Mouse (Mus musculus): ENCODE measurements around the gene Dennd5b. TPM values are rescaled to one million over a fixed set of nuclear protein-coding genes. Genes with fewer than 3 reads are reported as not detected.
A peak's percentile ranks its signal among the peaks of the same experiment; 100 is the strongest.
"Not testable (repeated sequence)": the region's sequence is repeated elsewhere in the genome, so short reads cannot be mapped to it uniquely, and the experiment has no call there.

Dennd5b gene
- polyA plus RNA-seq, 3 experiments from 2014 or later = 0.23 to 0.66 (median 0.57) TPM

DNA sequence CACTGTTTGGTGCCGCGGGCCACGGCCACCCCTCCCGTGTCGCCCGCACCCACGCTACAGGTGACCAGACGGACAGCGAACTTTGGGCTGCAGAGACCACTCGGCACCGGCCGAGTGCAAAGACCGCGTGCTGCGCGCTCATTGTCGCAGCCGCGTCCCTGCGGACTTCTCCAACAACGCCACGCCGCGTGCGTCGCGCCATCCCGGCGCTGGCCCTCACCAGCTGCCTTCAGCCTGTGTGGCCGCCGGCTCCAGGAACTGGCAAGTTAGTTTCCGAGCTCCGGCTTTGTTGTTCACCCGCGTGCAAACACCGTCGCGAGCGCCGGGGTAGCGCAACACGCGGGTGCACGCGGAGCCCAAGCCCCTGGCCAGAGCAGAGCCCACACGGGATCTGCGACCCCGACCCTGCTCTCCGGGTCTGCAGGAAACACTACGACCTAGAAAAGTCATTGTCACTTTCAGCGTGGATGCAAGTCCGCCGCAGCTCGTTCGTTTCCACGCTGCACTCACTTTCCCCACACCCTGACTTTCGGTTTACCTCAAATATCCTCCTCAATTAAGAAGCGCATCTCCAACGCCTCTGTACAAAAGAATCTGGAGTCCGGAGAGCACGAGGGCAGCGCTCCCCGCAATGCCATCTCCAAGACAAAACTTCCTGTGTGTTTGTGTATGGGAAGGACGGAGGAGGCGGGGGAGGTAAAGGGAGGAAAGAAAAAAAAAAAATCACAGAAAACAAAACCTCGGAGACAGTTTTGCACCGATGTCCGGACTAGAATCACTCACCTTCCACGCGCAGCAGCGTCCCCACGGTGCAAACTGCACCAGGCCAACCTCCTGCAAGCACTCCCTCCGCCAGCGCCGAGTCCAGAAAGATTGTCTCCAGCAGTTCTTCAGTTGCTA lies 155.7 kb downstream of the Dennd5b start:
- peak; percentile 34 for ATAC-seq

GRCm38 (mm10) chr6:148944767-148945508 lies 156.5 kb downstream of the Dennd5b start:
- ATAC-seq = peak; percentile 60

DNA sequence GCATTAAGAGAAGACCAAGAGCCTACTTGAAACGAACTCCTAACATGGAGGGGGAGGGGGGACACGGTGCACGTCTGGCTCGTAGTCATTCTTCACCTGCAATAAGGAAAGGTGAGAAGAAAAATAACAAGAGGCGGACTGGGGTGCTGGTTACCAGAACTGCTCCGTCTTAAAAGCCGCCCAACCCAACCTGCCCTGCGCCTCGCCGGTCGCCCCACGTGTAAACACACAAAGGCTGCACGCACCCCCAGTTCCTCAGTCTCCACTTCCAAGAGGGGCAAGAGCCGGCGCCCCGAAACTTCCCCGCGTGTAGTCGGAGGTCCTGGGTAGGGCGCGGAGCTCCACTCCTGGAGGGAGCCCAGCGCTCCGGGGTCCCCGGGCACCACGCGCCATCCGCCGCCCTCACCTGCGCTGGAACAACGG lies 157.1 kb downstream of the Dennd5b start:
- ATAC-seq = no peak

DNA sequence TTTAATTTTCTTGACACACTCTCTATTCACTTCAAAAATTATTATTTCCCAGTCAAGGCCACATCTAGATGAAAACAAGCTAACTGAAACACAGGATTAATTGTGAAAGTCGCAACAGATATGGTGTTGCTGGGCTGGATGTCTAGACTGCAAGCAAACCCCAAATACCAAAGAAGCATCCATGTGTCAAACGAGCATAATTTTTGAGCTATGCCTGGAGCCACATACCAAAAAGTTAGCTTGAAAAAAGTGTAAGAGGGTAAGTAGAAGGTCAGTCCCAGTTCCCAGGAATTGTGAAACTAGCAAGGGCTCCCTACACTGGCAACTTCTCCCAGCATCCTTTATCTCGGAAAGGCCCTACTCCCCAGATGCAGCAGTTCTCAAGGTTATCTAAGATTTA lies 157.8 kb downstream of the Dennd5b start:
- ATAC-seq = no peak

GRCm38 (mm10) chr6:148942406-148942805 lies 159.1 kb downstream of the Dennd5b start:
- ATAC-seq = no peak

DNA sequence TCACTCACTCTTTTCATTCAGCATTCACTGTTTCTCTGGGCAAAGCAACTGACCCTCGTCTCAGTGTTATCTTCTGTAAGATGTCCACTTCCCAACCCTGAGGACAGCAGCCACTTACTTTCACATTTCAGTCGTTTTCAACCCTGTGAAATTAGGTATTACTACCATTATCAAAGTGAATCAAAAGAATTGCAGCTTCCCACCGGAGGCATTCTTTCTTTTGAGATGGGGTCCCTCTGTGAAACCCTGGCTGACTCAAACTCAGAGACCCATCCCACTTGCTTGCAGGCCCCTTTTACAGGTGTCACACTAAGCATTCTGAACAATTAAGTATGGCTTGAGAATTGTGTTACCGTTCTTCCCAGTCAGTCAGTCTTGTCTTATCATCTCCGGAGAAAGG lies 159.6 kb downstream of the Dennd5b start:
- no peak for ATAC-seq

GRCm38 (mm10) chr6:148940383-148940782 lies 161.1 kb downstream of the Dennd5b start:
- ATAC-seq = not testable (repeated sequence)

Other genes with a start within 250 kb of the Dennd5b start
- 1 to 10 TPM; 3.2 to 6.0 (median 3.5) TPM for gene Caprin2, start 205.4 kb downstream of the Dennd5b start, polyA plus RNA-seq (2017; shearing (Covaris generic))
- 10 to 100 TPM; 61.7 to 81.8 (median 61.8) TPM for gene Sinhcaf, start 155.2 kb downstream of the Dennd5b start, polyA plus RNA-seq (2017; shearing (Covaris generic))
- not detected for gene Gm10203, start 28.5 kb upstream of the Dennd5b start, polyA plus RNA-seq (2017; shearing (Covaris generic))
- 10 to 100 TPM; 42.0 to 73.9 (median 68.8) TPM for gene Etfbkmt, start 38.2 kb upstream of the Dennd5b start, polyA plus RNA-seq (2017; shearing (Covaris generic))
- gene Amn1, start 87.0 kb upstream of the Dennd5b start, polyA plus RNA-seq (2017; shearing (Covaris generic)) = 10 to 100 TPM; 24.8 to 29.4 (median 25.4) TPM
- 100 to 1,000 TPM; 169 to 237 (median 199) TPM for gene Resf1, start 207.7 kb upstream of the Dennd5b start, polyA plus RNA-seq (2017; shearing (Covaris generic))